Mouse (Mus musculus) ovary, adult 18-20 months (tissue): Measurements from ENCODE around the gene Pigc.

Experiments
- DNase-seq: peaks from one replicate; pipeline ENCODE4 v3.0.0; 2022; ENCODE audit warnings: low spot score, mixed read lengths

The Pigc gene

DNA sequence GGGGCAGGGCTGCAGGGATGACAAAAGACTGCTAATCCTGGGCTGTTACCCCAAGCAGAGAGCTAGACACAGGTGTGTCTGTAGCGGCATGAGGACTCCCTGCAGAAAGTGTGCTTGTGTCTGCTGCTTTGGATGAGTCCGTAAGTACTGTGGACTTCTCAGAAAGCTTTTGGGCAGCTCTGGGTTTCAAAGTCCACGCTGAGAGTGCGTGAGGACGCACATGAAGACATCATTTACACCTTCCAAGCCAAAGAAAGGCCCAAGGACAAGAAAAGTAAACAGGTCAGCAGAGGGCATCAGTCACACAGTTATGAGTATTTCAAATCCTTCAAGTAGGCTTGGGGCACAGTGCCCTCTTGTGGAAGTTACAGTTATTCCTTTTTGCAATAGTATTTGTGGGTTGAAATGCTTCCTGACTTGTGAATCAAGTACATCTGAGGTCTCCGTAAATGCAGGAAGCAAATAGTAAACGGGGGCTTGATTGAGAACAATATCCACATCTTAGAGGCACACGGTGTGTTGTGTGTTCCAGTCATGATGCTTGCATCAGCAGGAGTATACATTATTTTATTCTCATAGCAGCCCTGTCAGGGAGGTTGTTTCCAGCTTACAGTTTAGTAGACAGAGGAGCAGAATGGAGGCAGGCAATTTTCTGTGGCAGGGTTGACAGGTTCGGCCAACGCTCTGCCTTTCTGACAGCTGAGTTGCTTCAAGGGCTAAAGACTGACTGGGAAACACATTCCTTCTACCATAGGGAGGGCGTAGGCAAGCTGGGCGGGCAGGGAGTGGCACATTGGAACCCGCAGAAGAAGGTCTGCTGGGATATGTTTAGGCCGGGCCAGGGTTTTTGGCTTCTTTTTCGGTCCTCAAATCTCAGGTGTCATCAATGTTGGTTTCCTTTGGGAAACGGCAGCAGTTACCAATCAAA lies 7.5 kb downstream of the Pigc start:
- DNase-seq = peak; percentile 40

DNA sequence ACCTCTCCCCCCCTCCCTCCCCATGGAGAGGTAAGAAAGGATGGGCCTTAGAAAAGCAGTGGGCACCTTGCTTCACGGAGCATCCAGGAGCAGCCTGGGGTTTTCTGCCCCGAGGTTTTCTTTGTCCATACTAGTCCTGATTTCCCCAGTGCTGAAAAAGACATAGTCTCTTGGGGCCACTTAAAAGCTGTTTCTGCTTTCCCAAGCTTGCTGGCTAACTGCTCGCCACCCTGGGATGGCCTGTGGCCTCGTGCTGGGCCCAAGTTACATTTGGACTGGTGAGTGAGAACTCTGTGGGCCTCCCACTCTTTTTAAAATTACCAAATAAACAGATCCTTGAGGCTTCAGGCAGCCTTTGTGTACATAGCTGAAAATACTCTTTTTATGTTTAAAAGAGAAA lies 8.3 kb downstream of the Pigc start:
- no peak for DNase-seq

GRCm38 (mm10) chr1:161978173-161978700 lies 9.3 kb downstream of the Pigc start:
- DNase-seq = no peak

- no peak for DNase-seq
Measured at GRCm38 (mm10) chr1:161979536-161979935, 10.6 kb downstream of the Pigc start, which contains the start of gene 4930558K02Rik. Gene 4930558K02Rik, minus strand, starts transcription at chr1:161979636.

GRCm38 (mm10) chr1:161980046-161980445 lies 11.1 kb downstream of the Pigc start:
- DNase-seq = no peak

GRCm38 (mm10) chr1:161980626-161981298 lies 11.8 kb downstream of the Pigc start:
- no peak for DNase-seq

GRCm38 (mm10) chr1:161983451-161983850 lies 14.5 kb downstream of the Pigc start:
- DNase-seq = no peak

GRCm38 (mm10) chr1:161983979-161984566 lies 15.1 kb downstream of the Pigc start:
- no peak for DNase-seq

- no peak for DNase-seq
Measured at GRCm38 (mm10) chr1:161990684-161991578, 21.9 kb downstream of the Pigc start.

DNA sequence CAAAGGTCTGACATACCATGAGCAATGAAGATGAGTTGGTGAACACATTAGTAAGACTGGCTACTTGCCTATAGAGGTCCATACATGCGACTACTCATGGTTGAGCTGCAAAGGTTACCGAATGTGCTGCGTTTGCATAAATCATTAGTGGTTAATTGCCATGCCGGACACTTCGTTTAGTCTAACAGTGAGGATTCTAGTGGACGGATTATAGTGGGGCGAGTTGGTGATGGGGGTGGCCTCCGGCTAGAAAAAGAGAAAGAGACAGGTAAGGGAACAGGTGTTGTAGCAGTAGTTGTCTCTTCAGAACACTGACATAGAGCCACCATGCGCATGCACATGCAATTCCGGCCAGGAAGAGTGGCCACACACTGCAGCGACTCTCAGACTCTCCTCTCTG lies 22.9 kb downstream of the Pigc start:
- no peak for DNase-seq

DNA sequence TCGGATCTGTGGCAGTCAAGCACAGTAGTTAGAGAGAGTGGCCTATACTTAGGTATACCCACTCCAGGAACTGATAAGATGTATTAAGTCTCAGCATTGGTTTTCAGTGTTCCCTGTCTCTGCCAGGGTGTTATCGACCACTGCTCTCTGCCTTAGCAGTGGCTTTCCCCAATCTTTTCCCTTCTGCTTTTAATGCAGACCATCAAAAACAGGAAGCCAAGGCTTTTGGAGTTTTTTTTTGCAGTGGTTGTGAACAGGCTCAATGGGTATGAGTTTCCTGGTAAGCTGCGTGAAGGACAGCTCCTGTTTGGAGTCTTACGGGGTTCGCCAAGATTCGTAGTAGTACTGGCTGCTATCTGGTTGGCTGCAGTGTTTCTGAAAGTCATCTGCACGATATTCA lies 23.4 kb downstream of the Pigc start:
- DNase-seq = no peak

- DNase-seq = no peak
Measured at GRCm38 (mm10) chr1:161998781-161999180, 29.8 kb downstream of the Pigc start.

DNA sequence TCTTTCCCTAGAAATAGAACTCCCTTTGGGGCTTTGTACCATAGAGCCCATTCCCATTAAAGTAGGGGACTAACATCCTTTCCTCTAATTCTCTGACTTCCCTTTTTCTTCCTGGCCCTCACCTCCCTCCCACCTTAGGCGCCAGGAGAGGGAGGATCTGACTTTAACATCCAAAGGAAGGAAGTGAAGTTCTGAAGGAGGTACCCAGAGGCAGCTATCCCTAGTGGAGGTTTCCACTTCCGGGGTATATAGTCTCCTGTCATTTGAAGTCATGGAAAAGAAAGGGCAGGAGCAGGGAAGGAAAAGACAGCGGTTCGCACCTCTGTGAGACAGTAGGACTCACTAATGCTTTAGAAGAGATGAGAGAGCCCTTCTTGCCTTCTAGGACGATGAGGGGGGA lies 30.4 kb downstream of the Pigc start:
- DNase-seq = no peak

GRCm38 (mm10) chr1:161999882-162000371 lies 30.9 kb downstream of the Pigc start:
- no peak for DNase-seq

- no peak for DNase-seq
Measured at GRCm38 (mm10) chr1:162001328-162001727, 32.3 kb downstream of the Pigc start.

DNA sequence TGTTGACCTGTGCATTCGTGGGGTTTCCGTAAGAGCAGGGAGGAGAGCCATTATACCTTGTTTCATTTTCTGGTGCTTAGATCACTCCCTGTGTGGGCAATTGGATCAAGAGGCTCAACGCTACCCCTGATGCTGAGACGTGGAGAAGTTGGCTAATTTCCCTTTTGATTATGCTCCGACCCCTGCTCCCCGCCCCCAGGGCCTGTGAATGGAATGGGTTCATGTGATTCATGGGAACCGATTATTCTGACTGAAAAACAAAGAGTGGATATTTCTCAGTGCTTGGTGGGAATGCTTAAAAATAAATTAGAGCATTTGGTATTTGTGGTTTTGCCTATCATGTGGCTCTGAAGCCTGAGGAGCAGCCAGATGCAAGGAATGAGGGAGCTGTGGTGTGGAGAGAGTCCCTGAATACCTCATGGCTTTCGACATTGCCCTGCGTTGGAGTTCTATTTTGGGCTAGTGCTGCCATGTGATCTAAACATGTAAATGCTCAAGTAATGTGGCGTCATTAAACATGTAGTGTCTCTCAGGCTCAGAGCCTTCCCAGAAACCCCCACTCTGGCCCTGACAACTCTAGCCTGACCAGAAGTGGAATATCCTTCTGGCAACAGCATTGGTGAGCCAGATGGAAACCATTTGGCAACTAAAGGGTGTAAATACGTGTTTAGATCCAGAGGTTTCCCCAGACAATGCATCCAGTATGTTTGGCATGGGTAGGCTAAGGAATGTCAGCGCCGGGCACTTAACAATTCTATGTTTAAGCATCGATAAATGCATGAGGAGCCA lies 34.9 kb downstream of the Pigc start:
- DNase-seq = no peak

- DNase-seq = no peak
Measured at GRCm38 (mm10) chr1:162004518-162004780, 35.5 kb downstream of the Pigc start.

DNA sequence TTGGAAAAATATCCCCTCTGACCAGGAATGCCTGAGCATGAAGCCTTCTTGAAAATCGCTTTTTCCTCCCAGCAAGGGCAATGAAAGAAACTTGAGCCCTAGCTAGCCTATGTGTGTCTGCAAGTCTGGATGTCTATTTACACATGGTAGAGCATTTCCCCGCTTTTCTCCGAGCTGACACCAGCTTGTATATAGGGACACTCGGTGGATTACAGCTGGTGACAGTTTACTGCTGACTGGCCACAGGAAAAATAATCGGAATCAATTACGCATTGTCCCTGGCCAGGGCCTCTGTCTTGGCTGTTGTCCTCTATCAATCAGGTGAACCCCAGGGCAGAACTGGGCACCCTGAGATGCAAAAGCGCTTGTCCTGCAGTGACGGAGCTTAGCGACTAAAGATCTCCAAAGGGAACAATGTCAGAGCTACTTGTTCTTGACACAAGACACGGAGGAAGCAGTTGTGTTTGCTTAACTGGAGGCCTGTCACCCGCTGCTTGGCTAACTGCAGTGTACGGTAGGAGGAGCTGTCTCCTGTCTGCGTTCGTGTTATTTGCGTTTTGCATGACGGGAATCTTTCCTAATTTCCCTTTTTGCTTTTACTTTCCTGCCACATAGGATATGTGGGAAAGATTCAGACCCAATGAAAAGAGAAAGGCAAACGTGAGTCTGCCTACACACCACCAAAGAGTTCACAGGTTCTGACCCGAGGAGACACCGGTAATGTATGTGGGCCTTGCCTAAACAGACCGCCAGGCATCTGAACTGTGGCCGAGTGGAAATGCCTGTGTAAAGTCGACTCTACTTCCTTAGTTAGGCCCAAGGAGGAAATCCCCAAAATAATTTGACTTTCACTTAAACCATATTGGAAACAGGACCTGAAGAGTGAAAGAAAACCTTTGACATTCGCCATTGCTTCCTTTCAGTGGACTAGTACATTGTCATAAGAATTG lies 36.1 kb downstream of the Pigc start:
- no peak for DNase-seq

- no peak for DNase-seq
Measured at GRCm38 (mm10) chr1:162006109-162006508, 37.1 kb downstream of the Pigc start.

DNA sequence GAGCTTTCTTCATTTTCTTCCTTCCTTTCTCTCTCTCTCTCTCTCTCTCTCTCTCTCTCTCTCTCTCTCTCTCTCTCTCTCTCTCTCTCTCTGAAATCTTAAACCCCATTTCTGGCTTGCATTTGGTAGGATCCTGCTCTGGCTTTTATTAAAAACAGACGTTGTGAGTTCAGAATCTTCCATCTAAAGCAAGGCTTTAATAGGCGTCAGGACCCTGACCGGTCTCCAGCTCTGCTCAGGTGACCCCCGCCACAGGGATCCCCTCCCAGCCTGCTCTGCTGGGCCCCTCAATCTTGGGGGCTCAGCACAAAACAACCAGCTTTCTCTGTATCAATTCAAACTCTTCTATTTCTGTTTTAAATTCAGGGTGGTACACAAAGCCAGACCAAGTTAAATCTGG lies 39.2 kb downstream of the Pigc start:
- no peak for DNase-seq
